Mouse (Mus musculus) embryo, embryonic 11 days (tissue): Measurements from ENCODE around the gene Nt5m.
"Not testable (repeated sequence)": the region's sequence is repeated elsewhere in the genome, so short reads cannot be mapped to it uniquely, and the experiment has no call there.

Source experiments
- DNase-seq: peaks from one replicate; pipeline ENCODE4 v3.0.0-alpha.2; 2015

The Nt5m gene

DNA sequence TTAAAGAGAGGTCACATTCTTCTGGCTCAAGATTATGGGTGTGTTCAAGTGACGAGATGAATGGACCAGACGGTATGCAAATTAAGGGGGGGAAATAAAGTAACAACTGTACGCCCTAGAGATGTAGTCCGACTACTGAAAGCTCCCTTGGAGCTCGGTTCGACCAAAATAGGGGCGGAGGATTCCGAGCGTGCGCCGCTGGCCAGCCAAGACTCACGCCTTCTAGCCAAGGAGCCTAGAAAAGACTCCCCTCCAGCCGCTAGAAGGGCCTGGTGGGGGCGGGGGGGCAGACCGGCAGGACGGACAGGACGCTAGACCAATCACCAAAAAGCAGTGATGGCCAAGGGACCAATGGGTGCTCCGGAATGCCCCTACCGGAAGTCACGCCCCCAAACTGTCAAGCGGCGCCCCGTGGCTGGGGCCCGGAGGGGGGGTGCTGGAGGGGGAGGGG, at the start of gene Nt5m:
Gene Nt5m, plus strand, starts transcription at position 440 of the 451 bp plus-strand sequence.
- DNase-seq = peak; percentile 96

- DNase-seq = no peak
Measured at GRCm38 (mm10) chr11:59793390-59793789, 45.9 kb upstream of the Nt5m start.

- no peak for DNase-seq
Measured at GRCm38 (mm10) chr11:59800412-59800811, 38.8 kb upstream of the Nt5m start.

GRCm38 (mm10) chr11:59801881-59802280, 37.4 kb upstream of the Nt5m start:
- DNase-seq = no peak

- DNase-seq = no peak
Measured at GRCm38 (mm10) chr11:59803516-59803915, 35.7 kb upstream of the Nt5m start.

DNA sequence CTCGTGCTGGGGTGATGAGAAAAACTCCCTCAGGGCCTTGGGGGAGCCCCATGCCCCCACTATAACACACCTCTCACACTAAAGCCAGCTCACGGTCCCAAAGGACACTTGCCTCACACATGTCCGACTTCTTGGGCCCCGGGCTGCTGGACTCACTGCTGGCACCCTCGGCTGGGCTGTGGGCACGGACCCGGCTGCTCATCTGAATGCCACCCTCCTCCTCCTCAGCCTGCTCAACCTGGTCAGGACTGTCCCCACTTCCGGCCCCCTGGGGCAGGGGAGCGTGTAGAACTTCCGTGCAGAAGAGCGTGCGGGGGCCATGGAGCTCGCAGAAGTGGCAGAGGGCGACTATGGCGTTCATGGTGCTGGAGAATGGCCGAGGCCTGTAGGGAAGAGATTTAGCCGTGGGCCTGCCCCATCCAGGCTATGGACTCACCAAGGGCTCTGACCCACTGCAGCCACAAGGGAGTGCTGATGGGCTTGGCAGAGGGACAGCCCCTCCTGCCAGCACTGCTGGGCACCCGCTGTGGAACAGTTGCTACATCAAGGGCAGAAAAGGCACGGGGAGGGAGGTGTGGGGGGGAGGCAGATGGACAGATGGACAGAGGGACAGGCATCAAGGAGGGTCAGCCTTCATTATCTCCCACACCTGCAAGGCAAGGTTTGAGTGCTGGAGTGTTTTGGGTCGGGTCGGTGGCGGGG, 34.7 kb upstream of the Nt5m start:
- DNase-seq = no peak

- no peak for DNase-seq
Measured at GRCm38 (mm10) chr11:59805256-59805655, 34.0 kb upstream of the Nt5m start.

DNA sequence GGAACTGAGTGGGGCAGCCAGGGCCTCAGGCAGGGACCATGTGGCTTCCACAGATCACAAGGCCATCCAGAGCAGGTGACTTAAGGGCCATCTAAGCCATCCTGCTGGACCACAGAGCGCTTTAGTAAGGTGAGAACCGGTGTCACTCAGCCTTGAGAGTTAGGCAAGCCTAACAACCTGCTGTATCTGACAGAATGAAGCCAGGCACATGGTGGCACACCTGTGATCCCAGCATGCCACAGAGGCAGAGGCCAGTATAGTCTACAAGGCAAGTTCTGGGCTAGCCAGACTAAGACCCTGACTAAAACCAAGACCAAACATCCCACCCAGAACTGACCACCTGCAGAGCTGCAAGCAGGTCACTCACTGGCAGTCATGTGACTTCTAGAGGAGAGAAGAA, 33.6 kb upstream of the Nt5m start:
- no peak for DNase-seq

GRCm38 (mm10) chr11:59808170-59808960, 30.9 kb upstream of the Nt5m start:
- DNase-seq = no peak

DNA sequence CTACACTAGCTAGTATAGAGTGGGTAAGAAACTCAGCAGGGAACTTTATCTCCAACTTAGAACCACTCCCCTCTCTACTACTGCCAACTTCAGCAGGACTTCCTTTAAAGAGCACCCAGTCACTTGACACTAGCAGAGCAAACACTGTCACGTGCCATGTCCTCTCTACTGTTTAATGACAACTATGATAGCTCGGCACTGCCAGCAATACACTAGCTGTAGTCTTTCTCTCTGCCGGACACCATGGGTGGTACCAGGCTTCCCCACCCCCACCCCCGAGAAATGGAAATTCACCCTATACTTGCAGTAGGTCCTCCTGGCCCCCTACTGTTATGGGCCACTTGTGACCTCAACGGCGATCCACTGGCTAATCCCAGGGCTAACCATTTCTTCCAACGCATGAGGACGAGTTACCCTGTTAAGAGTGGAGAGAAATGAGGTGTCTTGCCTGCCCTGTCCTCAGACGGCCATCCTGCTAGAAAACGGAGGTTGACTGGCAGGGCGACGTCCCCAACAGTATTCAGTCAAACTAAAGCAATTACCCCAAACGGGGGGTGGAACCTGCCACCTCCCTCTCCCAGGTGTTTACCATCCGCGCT, 30.1 kb upstream of the Nt5m start:
- peak; percentile 19 for DNase-seq

DNA sequence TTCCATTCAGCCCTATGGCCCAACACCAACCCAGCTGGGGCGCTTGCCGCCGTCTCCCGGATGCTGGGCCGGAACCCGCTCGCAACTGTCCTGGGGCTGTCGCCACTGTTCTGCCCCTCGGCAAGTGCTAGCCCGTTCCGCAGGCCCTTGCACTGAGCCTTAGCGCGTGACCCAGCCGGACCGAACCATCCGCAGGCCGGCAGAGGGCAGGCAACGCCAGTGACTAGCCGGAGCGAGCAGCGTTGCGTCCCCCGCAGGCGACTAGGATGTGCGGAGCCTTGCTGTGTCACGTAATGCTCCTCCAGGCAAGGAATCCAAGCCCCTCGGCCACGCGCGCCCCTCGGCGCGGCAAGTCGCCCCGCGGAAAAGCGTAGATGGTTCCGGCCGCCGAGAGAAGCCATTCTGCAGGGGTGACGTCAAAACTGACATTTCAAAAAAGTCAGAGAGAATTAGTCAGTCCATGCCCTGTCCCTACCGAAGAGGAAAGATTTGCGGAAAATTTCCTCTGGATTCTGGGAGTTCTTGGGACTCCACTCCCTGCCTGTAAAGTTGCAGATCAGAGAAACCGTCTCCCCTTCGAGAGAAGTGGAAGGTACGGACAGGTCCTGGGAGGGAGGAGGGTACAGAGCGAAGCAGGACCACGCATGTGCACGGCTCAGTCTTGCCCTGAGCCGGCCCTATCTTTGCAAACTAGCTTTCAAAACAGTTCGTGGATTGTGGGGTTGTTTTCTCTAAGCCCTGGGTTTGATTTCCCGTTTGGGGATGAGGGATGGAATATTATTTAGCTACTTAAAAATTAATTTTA, 29.4 kb upstream of the Nt5m start, which contains the start of gene Flcn:
Gene Flcn, minus strand, starts transcription at position 347 of the 805 bp plus-strand sequence.
- peak; percentile 89 for DNase-seq

DNA sequence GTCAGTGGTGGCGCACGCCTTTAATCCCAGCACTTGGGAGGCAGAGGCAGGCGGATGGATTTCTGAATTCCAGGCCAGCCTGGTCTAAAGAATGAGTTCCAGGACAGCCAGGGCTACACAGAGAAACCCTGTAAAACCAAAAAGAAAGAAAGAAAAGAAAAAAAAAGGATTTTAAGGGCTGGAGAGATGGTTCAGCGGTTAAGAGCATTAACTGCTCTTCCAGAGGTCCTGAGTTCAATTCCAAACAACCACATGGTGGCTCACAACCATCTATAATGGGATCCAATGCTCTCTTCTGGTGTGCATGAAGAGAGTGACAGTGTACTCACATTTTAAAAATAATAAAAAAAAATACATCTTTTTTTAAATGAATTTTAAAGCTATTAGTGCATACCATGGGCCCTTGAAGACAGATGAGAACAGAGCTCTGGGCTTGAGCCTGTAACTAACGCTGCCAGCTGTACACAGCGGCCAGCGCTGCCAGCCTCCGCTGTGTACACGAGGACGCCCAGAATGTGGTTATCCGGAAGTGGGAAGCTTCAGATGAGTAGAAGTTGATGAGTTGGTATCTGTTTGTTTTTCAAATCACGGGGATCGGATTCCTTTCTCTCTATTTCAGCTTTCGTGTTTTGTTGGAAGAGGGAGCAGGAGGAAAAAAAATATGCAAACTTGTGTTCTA, 28.6 kb upstream of the Nt5m start:
- DNase-seq = no peak

- DNase-seq = no peak
Measured at GRCm38 (mm10) chr11:59811211-59811610, 28.0 kb upstream of the Nt5m start.

DNA sequence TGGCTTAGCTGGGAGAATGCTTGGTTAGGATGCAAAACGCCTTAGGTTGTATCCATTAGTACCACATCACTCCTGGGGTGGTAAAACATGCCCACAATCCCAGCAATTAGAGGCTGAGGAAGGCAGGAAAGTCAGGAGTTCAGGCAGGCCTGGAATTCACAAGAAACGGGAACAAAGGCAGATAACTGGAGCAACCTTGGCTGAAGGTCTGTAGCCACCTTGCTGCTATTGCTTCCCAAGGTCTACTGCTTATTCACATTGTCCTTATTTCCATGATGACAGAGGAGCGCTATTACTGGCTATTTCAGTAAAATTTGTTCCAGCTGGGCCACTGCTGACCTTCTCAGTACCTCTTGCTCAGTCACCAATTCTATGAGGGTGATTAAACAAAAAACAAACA, 26.0 kb upstream of the Nt5m start:
- DNase-seq = no peak

- DNase-seq = no peak
Measured at GRCm38 (mm10) chr11:59814311-59814710, 24.9 kb upstream of the Nt5m start.

GRCm38 (mm10) chr11:59814936-59815335, 24.3 kb upstream of the Nt5m start:
- DNase-seq = no peak

DNA sequence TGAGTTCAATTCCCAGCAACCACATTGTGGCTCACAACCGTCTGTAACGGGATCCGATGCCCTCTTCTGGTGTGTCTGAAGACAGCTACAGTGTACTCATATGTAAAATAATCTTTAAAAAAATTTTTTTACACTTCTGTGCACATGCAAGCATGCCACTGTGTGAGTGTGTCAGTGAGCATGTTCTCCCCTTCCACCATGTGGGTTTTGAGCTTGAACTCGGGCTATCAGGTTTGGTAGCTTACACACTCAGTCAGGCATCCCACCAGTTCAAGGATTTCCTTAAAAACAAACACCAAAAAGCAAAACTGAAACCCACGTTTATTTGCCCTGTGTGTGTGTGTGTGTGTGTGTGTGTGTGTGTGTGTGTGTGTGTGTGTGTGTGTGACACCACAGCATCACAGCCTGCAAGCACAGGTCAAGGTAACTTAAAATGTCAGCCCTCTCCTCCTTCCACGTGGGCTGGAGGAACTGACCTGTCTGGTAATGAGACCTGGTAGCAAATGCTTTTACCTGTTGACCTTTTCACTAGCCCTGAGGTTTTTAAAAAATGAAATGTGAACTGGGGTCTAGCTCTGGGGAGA, 23.7 kb upstream of the Nt5m start:
- no peak for DNase-seq

DNA sequence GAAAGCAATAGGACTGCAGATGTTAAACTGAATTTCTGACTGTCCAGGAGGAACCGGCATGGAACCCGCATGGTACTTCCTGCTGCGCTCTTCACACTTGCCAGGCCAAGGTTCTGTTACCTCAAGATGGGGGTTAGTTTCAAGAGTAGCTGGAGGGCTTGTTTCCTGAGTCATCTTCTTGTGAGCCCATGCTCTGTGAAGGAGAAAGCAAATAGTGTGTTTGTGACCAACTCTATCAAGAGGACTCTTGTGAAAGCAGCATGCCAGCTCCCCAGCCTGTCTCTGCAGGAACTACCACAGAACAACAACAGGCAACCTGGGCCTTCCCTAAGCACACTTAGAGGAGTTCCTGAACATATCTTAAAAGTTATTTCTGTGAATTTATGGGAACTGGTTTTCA, 21.3 kb upstream of the Nt5m start:
- no peak for DNase-seq

GRCm38 (mm10) chr11:59821625-59822024, 17.6 kb upstream of the Nt5m start:
- DNase-seq = no peak

GRCm38 (mm10) chr11:59837789-59838188, 1.5 kb upstream of the Nt5m start:
- DNase-seq = not testable (repeated sequence)

DNA sequence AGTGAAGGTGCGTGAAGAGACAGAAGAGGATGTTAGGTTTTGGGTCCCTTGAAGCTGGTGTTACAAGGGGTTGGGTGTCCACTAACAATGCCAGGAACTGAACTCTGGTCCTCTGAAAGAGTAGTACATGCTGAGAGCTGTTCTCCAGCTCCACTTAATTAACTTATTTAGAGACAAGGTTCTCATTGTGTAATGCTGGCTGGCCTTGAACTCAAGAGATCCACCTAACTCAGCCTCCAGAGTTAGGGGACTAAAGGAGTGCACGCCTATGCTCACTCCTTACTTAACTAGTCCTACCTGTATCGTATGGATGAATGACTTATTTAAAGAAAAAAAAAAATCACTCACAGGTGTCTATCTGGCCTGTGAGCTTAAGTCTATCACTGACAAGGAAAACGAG, 821 bp upstream of the Nt5m start:
- DNase-seq = no peak
